Mouse (Mus musculus): ENCODE data around the gene Swt1.

- TF ChIP-seq FOSL1 (IDR thresholded peaks at IDR 0.05; ENCODE audit: insufficient read depth, low read length, poor library complexity, severe bottlenecking) (no peak), CTCF (IDR thresholded peaks at IDR 0.05; ENCODE audit: control insufficient read depth, insufficient read depth, insufficient read length) (no peak), MAX (IDR thresholded peaks at IDR 0.05) (no peak), CEBPB (IDR thresholded peaks at IDR 0.05; ENCODE audit: low read depth) (no peak), USF1 (IDR thresholded peaks at IDR 0.05; ENCODE audit: low read depth) (no peak), MYOG (IDR thresholded peaks at IDR 0.05; ENCODE audit: control insufficient read depth, extremely low read depth, insufficient read length) (no peak), MYOD1 (IDR thresholded peaks at IDR 0.05; ENCODE audit: control insufficient read depth, insufficient read length, low read depth) (no peak)
Measured at GRCm38 (mm10) chr1:151346681-151347127, 81.6 kb downstream of the Swt1 start.

Data from C2C12 (cell line).